Mouse (Mus musculus): ENCODE data around the gene Ppih.
A peak's percentile ranks its signal among the peaks of the same experiment; 100 is the strongest.

The Ppih gene

DNA sequence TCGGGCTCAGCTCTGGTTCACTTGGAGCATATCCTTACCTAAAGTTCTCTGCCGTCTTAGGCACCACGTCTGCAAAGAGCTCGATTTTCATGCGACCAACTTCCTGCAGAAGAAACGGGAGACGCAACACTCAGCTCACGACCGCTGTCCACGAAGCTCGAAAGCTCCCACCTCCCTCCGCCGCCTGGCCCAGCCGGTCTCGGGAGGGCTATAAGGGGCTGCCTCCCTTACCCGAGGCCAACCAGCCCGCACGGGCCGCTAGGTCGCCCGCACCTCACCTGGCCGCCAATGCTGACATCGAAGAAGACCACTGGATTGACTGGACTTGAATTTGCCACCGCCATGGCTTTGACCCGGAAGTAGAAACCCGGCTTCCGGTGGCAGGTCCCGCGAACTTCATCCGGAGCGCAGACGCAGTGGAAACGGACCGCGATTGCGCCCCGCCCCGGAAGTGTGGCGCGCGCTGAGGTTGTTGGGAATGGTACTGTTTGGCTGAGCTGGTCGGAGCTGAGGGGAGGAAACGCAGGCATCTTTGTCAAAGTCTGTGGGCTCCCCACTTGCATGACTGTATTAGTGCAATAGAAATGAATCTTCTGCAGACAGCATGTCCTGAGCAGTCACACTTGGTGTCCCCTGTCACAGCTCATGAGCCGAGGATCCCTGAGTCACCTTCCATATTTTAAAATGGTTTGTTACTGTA lies at the start of gene Ppih:
Ppih (minus strand) TSS at position 416 of the 700 bp plus-strand sequence.
- DNase-seq (ENCODE audit: low read depth, low spot score): peak; percentile 96

- no peak for DNase-seq (ENCODE audit: low read depth, low spot score)
Observed at GRCm38 (mm10) chr4:119369460-119369859, 49.1 kb upstream of the Ppih start.

- no peak for DNase-seq (ENCODE audit: low read depth, low spot score)
Observed at GRCm38 (mm10) chr4:119366758-119367526, 46.6 kb upstream of the Ppih start.

DNA sequence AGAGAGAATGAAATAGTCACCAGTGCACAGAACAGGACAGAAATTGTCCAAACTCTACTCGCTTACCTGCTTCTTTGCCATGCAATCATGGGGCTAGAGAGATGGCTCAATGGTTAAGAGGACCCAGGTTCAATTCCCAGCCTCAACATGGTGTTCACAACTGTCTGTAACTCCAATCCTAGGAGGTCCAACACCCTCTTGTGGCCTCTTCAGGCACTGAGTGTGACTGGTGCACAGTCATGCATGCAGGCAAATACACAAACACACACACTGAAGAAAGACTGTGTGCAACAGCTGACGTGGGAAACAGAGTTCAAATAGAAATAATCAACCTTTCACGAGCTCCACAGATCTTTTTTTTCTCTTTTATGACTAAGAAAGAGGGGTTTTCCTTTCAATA lies 41.9 kb upstream of the Ppih start:
- no peak for DNase-seq (ENCODE audit: low read depth, low spot score)

- peak; percentile 34 for DNase-seq (ENCODE audit: low read depth, low spot score)
Observed at GRCm38 (mm10) chr4:119359196-119359971, 39.0 kb upstream of the Ppih start.

- DNase-seq (ENCODE audit: low read depth, low spot score): no peak
Observed at GRCm38 (mm10) chr4:119345508-119345907, 25.2 kb upstream of the Ppih start.

DNA sequence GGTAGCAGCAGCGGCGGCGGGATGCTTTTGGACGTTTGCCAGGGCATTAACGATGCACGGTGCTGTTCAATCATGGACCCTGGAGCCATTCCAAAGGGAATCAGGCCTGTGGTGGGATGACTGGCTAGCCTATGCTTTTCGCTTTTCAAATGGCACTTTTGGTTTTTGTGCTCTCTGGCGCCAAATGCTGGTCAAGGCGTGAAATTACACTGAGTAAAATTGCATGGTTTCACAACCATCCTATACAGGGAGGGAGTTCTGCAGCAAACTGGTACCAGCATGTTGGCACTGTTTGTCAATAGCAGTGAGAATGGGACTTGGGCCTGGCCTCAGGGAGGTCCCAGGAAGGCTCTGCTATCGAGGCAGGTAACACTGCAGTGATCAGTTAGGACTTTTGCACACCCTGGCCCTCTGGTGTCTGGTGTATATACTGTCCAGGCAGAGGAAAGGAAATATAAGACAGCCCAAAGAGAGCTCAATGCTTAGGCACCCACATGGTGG lies 18.6 kb upstream of the Ppih start:
- peak; percentile 40 for DNase-seq (ENCODE audit: low read depth, low spot score)

DNA sequence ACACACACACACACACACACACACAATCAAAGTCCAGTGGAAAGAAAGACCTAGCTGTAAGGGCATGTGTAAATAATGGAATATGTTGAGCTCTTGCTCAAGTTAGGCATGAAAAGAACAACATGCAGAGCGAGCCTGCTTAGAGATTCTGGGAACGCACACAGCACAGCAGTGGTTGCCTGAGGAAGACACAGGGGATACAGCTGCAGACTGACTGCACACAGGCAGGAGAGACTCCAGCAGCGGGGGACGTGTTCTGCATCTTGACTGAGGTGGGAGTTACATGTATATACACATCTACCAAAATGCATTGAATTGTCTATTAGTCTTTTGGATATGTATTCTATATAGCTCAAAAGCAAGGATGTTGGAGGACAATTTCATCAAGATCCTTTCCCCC lies 18.1 kb upstream of the Ppih start:
- DNase-seq (ENCODE audit: low read depth, low spot score): no peak

GRCm38 (mm10) chr4:119333487-119333886 lies 13.1 kb upstream of the Ppih start:
- DNase-seq (ENCODE audit: low read depth, low spot score): no peak

DNA sequence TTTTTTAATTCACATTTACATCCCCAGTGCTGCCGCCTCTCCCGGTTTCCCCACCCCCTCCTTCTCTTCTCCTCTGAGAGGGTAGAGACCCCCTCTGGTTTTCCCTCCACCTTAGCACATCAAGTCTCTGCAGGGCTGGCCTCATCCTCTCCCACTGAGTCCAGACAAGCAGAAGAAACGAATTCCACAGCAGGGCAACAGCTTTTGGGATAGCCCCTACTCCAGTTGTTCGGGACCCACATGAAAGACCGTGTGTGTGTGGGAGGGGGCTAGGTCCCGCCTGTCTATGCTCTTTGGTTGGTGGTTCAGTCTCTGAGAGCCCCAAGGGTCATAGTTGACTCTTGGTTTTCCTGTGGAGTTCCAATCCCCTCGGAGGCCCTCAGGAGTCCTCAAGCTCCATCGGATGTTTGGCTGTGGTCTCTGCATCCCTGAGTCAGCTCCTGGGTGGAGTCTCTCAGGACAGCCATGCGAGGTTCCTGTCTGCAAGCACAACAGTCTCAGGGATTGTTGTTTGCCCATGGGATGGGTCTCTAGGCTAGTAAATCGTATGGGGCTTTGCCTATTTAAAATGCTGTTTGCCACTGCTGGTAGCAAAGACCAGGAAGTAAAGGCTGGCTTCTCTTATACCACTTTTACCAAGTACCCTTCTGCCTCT lies 677 bp upstream of the Ppih start:
- no peak for DNase-seq (ENCODE audit: low read depth, low spot score)

GRCm38 (mm10) chr4:119313756-119314155 lies 6.6 kb downstream of the Ppih start:
- DNase-seq (ENCODE audit: low read depth, low spot score): no peak

- no peak for DNase-seq (ENCODE audit: low read depth, low spot score)
Observed at GRCm38 (mm10) chr4:119305418-119305817, 14.9 kb downstream of the Ppih start.

DNA sequence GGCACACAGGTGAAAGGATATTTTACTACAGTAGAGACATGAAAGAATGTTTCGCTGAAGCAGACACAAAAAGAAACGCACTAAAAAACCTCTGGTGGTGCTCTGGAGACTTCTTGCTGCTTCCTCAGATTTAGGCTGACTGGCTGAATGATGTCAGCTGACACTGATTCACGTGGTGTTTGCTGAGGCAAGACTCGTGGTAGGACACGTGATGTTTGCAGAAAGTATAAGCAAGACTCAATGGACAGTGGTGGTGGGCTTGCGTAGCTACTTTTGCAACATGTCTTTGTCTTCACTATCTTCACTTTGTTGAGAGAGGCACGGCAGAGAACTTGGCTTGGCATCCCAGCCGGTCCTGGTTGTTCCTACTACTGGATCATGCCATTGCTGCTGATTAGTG lies 17.1 kb downstream of the Ppih start:
- DNase-seq (ENCODE audit: low read depth, low spot score): no peak

DNA sequence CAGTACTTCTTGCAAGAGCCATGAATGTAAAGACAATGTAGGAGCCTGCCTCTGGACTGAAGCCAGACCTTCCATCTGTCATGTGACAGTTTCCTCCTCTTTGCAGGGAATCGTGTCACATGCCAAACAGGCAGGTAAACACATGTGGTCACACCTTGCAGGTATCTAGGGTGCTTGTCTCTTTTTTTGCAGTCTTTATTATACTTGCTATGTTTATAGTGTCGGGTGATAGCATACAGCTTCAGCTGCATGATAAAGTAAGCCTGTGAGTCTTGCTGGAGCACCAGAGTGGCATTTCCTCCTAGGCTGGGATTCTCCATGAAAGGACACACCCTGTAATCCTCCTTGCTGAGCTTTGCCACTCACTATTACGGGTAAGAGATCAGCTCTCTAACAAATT lies 18.6 kb downstream of the Ppih start:
- no peak for DNase-seq (ENCODE audit: low read depth, low spot score)

DNA sequence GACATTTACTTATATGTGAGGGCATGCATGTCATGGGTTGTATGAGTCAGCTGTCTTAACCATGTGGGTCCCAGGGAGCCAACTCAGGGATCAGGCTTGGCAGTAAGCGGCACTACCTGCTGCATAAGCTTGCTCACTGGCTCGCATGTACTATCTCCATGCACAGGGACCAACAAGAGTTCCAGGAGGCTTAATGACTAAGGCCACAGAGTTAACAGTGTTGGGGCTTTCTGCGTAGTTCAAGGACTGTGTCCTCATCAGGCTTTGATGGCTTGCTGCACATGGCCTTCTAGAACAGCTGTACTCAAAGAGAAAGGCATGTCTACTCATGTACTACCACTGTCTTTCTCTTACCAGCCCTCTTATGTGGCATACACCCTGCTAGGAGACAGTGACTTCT lies 19.6 kb downstream of the Ppih start:
- no peak for DNase-seq (ENCODE audit: low read depth, low spot score)

- no peak for DNase-seq (ENCODE audit: low read depth, low spot score)
Observed at GRCm38 (mm10) chr4:119297361-119297760, 23.0 kb downstream of the Ppih start.

DNA sequence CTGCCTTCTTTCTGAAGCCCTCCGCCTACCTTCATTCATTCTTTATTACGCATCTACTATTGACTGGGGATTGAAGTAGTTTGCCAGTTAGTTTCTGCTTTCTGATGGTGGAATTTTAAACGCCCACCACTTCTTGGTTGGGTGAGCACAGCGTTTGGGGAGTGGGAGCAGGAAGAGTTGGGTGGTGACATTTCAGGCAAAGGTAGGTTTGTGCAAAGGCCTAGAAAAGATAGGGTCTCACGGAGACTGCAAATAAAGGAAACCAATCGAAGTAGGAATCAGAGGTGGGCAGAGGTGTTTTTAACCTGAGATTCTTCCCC lies 25.3 kb downstream of the Ppih start:
- DNase-seq (ENCODE audit: low read depth, low spot score): no peak

- DNase-seq (ENCODE audit: low read depth, low spot score): peak; percentile 97
Observed at GRCm38 (mm10) chr4:119294415-119295133, 25.8 kb downstream of the Ppih start, which contains the start of gene Ybx1. TSS of gene Ybx1 (minus strand) at chr4:119294604.

DNA sequence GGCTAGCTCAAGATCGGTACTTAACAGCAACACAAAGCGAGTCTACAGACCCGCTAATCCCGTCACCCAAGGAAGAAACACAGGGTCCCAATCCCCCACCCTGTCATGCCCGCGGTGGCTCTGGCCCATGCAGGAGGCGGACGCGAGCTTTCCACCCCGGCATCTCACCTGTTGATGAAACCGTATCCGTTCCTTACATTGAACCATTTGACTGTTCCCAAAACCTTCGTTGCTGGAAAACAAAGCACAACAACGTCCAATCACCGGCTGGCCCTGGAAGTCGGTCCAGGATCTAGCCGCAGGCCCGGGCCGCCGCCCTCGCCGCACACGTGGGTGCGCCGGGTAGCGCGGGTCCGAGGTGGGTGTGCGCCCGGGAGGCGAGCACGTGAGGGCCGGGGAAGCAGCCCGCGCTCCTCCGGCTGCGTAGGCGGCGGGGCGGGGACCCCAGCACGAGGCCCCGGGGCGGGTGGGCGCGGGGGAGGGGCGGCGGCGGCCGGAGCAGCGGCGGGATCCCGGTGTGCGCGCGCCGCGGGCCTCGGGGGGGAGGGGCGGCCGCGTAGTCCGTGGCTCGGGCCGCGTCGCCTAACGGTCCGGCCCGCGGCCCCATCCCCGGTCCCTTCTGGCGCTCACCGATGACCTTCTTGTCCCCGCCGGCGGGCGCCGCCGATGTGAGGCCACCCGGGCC lies 26.6 kb downstream of the Ppih start:
- peak; percentile 53 for DNase-seq (ENCODE audit: low read depth, low spot score)

GRCm38 (mm10) chr4:119292771-119293573 lies 27.4 kb downstream of the Ppih start:
- peak; percentile 72 for DNase-seq (ENCODE audit: low read depth, low spot score)

All from CD4-positive helper T cell, adult 2 months (primary cell).